Mouse (Mus musculus) kidney, embryonic 15.5 days (tissue): ENCODE measurements at regions not wholly inside any gene's neighbourhood (a gene's known extent, or its start where the extent isn't known, plus 50 kb on each side); places are given as distances from the start of the nearest gene placed in this dataset. TPM values are rescaled to one million over a fixed set of nuclear protein-coding genes. Genes with fewer than 3 reads are reported as not detected.
A peak's percentile ranks its signal among the peaks of the same experiment; 100 is the strongest.

Experiments
- ATAC-seq: fragments of 200-750 bp; cut with Nextera tagmentation; replicated peaks from 2 replicates; pipeline ENCODE4 v1.8.0; 2017; ENCODE audit warnings: moderate TSS enrichment; ENCODE audit not compliant: low FRiP score
- H3K27ac ChIP-seq: fragments of 300-500 bp; sonication (generic); 2 replicates; pipeline ENCODE4 v1.5.1; 2015; ENCODE audit warnings: mild to moderate bottlenecking, inconsistent platforms
- H3K27me3 ChIP-seq: fragments of 300-500 bp; sonication (generic); 2 replicates; pipeline ENCODE4 v1.6.1; 2015; ENCODE audit warnings: inconsistent platforms
- H3K36me3 ChIP-seq: fragments of 300-500 bp; sonication (generic); 2 replicates; pipeline ENCODE4 v1.6.1; 2015; ENCODE audit warnings: inconsistent platforms
- H3K4me1 ChIP-seq: fragments of 300-500 bp; sonication (generic); 2 replicates; pipeline ENCODE4 v1.6.1; 2015; ENCODE audit warnings: inconsistent platforms
- H3K4me2 ChIP-seq: fragments of 300-500 bp; sonication (generic); 2 replicates; pipeline ENCODE4 v1.6.1; 2015; ENCODE audit warnings: moderate library complexity, mild to moderate bottlenecking, inconsistent platforms
- H3K4me3 ChIP-seq: fragments of 300-500 bp; sonication (generic); replicated peaks from 2 replicates; pipeline ENCODE4 v1.5.1; 2015; ENCODE audit warnings: mild to moderate bottlenecking, inconsistent platforms
- H3K9ac ChIP-seq: fragments of 300-500 bp; sonication (generic); 2 replicates; pipeline ENCODE4 v1.6.1; 2015; ENCODE audit warnings: mild to moderate bottlenecking, inconsistent platforms
- H3K9me3 ChIP-seq: fragments of 300-500 bp; sonication (generic); replicated peaks from 2 replicates; pipeline ENCODE4 v1.6.1; 2016; ENCODE audit warnings: inconsistent platforms
- WGBS: fragments of 180-500 bp; shearing (Covaris S2); methylation state at CpG from one replicate; pipeline ENCODE4 v1.1.7; 2015; ENCODE audit warnings: mixed read lengths; 5-methylcytosine and 5-hydroxymethylcytosine counted together
- microRNA-seq: library from miRNA; unstranded; fragments of <30 nt; microRNA quantifications from one replicate; pipeline ENCODE4, GENCODE M21; 2016

DNA sequence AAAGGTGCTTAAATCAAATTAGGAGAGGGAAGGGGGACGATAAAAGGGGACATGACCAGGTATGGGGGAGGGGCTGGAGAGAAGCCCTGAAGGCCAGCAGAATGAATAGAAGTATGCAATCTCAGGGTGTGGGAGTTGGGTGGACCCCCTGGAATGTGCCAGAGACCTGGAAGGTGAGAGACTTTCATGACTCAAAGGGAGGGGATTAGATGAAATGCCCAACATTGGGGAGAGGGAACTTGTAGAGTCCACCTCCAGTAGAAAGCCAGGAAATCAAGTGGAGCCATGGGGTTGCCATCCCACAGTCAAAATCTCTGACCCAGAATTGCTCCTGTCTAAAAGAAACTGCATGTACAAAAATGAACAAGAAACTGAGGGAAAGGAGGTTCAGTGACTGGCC is 666.5 kb downstream of the Cps1 start:
- Histone ChIP-seq H3K4me3 (no peak overlapping the region), H3K4me1 (no peaks in the 10 kb centered on the region), H3K9me3 (no peaks in the 10 kb centered on the region), H3K27ac (no peak overlapping the region), H3K9ac (no peak overlapping the region), H3K36me3 (no peaks in the 10 kb centered on the region), H3K4me2 (no peak overlapping the region), H3K27me3 (no peaks in the 10 kb centered on the region)
- ATAC-seq: no peak
- WGBS: 76% methylated on average over 1 of the region's 1 CpGs

DNA sequence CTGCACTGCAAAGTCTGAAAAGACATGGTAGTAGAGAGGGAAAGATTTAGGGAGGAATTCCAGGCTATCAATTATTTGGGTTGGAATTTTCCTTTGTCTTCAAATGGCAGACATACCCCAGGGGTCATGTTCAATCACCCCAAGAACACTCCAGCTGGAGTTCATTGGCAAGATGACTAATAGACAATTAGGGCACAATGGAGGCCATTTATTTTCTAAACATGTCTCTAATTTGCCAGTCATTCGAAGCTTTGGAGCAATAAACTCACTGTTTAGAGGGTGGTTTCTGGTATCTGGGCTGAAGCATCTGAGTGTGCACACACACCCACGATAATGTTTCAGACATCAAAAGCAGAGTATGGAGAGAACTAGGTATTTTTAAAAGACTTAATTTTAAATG is 672.2 kb downstream of the Cps1 start:
- Histone ChIP-seq H3K27ac (no peak overlapping the region), H3K9me3 (no peaks in the 10 kb centered on the region), H3K36me3 (no peaks in the 10 kb centered on the region), H3K27me3 (no peaks in the 10 kb centered on the region), H3K4me1 (0 out of 2 replicates have a peak, but pooled peaks cover 4% of the 10 kb centered on the region), H3K4me3 (no peak overlapping the region), H3K9ac (no peak overlapping the region), H3K4me2 (no peak overlapping the region)
- WGBS: 10% methylated on average over 2 of the region's 2 CpGs
- ATAC-seq: 0 out of 2 replicates have a peak, but pooled peaks have one; percentile 49

DNA sequence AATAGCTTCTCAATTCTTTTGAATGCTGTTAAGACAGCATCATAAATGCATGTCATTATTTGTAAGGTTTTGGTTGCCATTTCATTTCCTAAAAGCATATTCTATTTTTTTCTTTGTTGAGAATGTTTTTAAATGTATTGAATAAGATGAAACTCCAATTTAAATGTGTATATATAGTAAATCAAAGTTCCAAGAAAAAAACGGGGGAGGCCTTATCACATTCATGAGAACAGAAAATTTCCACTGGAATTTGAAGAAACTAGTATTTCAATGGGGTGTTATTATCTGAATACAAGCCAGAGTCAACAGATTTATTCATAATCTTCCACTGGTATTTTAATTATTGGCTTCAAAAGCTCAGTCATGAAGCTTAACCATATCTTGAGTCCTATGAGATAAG is 672.7 kb downstream of the Cps1 start:
- no peak overlapping the region for H3K27ac ChIP-seq
- H3K36me3 ChIP-seq: no peaks in the 10 kb centered on the region
- no peak overlapping the region for H3K4me2 ChIP-seq
- no peaks in the 10 kb centered on the region for H3K27me3 ChIP-seq
- 0 out of 2 replicates have a peak, but pooled peaks cover 4% of the 10 kb centered on the region for H3K4me1 ChIP-seq
- H3K9ac ChIP-seq: no peak overlapping the region
- 56% methylated on average over 1 of the region's 1 CpGs for WGBS
- ATAC-seq: no peak
- H3K4me3 ChIP-seq: no peak overlapping the region
- no peaks in the 10 kb centered on the region for H3K9me3 ChIP-seq

DNA sequence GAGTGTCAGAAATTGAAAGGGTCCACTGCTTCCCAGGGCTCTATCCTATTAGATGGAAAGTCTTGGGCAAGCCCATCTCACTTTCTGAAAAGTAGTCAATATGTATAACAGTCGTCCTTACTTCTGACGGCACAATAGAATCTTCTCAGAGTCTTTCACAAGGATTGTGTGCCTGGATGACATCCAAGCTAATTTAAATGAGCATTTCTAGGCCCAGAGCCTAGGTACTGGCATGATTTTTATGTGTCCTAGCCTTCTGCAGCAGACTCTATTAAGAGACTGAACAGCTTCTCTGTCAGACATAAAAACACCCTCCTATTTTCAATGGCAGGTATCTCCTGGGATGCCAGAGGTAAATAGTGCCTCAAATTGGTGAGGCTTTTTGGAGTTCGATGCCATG is 680.5 kb downstream of the Cps1 start:
- H3K4me1 ChIP-seq: no peaks in the 10 kb centered on the region
- no peak overlapping the region for H3K9ac ChIP-seq
- H3K4me3 ChIP-seq: no peak overlapping the region
- no peaks in the 10 kb centered on the region for H3K27me3 ChIP-seq
- no peak overlapping the region for H3K4me2 ChIP-seq
- H3K27ac ChIP-seq: no peak overlapping the region
- no peaks in the 10 kb centered on the region for H3K9me3 ChIP-seq
- H3K36me3 ChIP-seq: no peaks in the 10 kb centered on the region
- ATAC-seq: no peak
- 77% methylated on average over 3 of the region's 3 CpGs for WGBS

DNA sequence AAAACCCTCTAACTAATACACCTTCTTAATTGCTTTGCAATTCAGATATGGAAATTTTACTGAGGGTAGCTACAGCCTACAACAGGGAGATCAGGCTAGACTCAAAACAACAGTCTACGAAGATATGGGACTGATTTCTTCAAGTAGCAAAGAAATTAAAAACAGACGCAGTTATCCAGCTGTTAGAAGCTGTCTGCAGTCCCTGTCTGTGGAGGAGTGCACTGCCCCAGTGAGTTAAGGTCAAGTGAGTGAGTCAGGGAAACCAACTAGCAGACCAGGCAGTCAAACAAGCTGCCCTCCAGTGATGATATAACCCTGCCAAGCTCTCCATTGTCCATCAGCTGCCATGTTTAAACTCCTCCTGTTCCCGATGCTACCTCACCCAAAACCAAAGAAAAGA is 697.3 kb downstream of the Cps1 start:
- no peaks in the 10 kb centered on the region for H3K36me3 ChIP-seq
- no peak overlapping the region for H3K4me2 ChIP-seq
- H3K9ac ChIP-seq: no peak overlapping the region
- ATAC-seq: no peak
- H3K9me3 ChIP-seq: no peaks in the 10 kb centered on the region
- H3K4me1 ChIP-seq: no peaks in the 10 kb centered on the region
- no peak overlapping the region for H3K4me3 ChIP-seq
- WGBS: 65% methylated on average over 3 of the region's 3 CpGs
- H3K27me3 ChIP-seq: no peaks in the 10 kb centered on the region
- H3K27ac ChIP-seq: no peak overlapping the region

DNA sequence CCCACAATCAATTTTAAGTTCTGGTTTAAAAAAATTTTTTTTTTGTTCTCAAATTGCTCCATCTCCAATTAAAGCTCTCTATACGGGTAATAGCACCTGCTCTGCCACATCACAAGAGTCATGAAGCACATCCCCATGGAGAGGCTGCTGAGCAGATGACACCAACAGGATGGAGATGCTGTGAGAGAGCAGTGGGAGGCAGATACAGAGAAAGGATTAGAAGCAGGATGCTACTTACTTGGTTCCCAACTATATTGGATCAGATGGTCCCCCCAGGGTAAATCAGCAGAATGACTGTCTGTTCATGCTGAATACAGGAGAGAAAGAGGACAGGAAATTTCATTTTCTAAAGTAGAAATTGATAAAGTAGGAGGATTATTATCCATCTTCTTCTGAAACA is 725.2 kb downstream of the Cps1 start:
- Histone ChIP-seq H3K27me3 (no peaks in the 10 kb centered on the region), H3K4me3 (no peak overlapping the region), H3K9me3 (no peaks in the 10 kb centered on the region), H3K4me2 (no peak overlapping the region), H3K27ac (no peak overlapping the region), H3K36me3 (no peaks in the 10 kb centered on the region), H3K9ac (no peak overlapping the region), H3K4me1 (no peaks in the 10 kb centered on the region)
- no peak for ATAC-seq
- 59% methylated on average over 1 of the region's 1 CpGs for WGBS

DNA sequence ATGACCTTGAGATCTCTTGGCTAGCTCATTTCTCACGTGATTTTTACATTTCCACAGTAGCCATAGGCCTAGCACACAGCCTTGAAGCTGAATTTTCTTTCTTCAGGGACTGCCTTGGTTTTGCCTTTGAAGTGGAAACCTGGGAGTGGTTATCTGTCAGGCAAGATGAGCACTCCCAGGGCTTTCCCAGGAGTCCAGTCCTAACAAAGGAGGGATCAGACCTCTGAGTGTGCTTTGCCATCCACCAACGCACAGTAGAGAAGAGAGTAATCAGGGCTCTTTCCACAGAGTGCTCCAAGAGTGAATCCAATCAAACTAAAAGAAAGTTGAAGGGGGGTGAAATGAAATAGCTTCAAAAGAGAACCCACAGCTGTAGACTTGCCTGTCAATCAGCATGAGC is 770.7 kb downstream of the Cps1 start:
- no peak overlapping the region for H3K4me2 ChIP-seq
- no peaks in the 10 kb centered on the region for H3K4me1 ChIP-seq
- WGBS: 41% methylated on average over 2 of the region's 2 CpGs
- H3K9ac ChIP-seq: no peak overlapping the region
- no peaks in the 10 kb centered on the region for H3K27me3 ChIP-seq
- H3K9me3 ChIP-seq: no peaks in the 10 kb centered on the region
- H3K27ac ChIP-seq: no peak overlapping the region
- no peak for ATAC-seq
- H3K4me3 ChIP-seq: no peak overlapping the region
- no peaks in the 10 kb centered on the region for H3K36me3 ChIP-seq

DNA sequence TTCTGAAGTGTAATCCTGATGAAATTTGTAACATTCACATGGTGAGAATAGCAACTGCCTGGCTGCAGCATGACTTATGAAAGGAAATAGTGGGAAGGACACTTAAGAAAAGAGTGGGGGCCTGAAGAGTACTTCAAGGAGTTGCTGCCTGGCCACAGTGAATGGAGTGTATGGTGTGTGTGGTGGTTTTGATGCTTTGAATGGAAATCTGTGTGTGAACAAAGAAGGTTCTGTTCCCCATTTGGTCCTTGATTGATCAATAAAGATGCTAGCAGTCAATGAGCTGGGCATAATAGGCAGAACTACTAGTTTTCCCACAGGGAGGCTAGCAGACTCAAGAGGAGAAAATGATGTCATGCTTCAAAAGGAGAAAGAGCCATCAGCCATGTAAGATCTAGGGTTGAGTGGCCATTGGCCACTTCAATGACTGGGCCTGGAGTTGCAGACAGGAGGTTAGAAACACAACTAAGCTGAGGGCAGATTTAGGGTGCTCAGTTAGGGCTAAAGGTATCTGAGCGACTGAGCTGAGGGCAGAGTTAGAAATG is 772.0 kb downstream of the Cps1 start:
- Histone ChIP-seq H3K27me3 (no peaks in the 10 kb centered on the region), H3K4me3 (no peak overlapping the region), H3K27ac (no peak overlapping the region), H3K4me1 (no peaks in the 10 kb centered on the region), H3K9ac (no peak overlapping the region), H3K9me3 (no peaks in the 10 kb centered on the region), H3K4me2 (no peak overlapping the region), H3K36me3 (no peaks in the 10 kb centered on the region)
- no peak for ATAC-seq
- 96% methylated on average over 1 of the region's 1 CpGs for WGBS

DNA sequence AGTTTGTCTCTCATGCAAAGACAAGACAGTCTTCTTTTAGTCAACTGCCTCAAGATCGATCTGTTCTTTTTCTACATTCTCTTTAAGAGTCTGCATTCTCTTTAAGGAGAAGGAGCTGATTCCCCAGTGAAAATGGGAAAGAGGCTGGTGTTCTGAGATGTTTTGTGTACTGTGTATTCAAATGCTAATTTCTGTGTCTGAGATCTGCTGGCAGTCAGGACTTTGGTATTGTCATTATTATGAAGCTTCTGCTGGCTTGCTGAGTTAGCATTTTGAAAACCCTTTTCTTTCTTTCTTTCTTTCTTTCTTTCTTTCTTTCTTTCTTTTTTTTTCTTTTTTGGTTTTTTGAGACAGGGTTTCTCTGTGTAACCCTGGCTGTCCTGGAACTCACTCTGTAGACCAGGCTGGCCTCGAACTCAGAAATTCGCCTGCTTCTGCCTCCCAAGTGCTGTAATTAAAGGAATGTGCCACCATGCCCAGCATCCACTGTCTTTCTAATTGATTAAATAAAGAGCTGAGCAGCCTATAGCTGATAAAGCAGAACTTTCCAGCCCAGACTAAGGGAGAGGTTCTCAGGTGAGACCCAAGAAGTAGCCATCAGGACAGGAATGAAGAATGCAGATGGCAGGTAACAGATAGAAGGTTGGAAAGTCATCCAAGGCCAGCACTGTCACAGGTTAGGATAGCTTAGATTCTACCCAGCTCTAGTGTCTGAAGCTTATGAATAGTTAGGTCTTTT is 813.1 kb downstream of the Cps1 start:
- Histone ChIP-seq H3K4me2 (no peak overlapping the region), H3K36me3 (no peaks in the 10 kb centered on the region), H3K4me1 (no peaks in the 10 kb centered on the region), H3K9me3 (no peaks in the 10 kb centered on the region), H3K4me3 (no peak overlapping the region), H3K27ac (no peak overlapping the region), H3K27me3 (no peaks in the 10 kb centered on the region), H3K9ac (no peak overlapping the region)
- no peak for ATAC-seq
- 80% methylated on average over 3 of the region's 3 CpGs for WGBS

DNA sequence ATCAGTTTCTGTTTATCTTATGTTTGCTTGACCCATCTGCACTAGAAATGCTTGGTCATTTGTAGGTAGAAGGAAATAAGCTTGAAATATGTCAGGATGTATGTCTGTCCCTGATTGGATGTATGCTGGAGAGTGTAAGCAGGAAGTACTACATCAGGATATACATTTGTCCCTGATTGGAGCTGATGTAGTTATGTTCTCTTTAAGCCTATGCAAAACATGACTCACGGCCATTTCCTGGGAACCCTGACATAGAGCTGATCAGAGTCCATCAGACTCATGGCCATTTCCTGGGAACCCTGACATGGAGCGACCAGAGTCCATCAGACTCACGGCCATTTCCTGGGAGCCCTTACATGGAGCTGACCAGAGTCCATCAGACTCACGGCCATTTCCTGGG is 858.6 kb downstream of the Cps1 start:
- no peak for ATAC-seq
- Histone ChIP-seq H3K9ac (no peak overlapping the region), H3K4me3 (no peak overlapping the region), H3K9me3 (no peaks in the 10 kb centered on the region), H3K27me3 (no peaks in the 10 kb centered on the region), H3K4me1 (no peaks in the 10 kb centered on the region), H3K27ac (no peak overlapping the region), H3K36me3 (no peaks in the 10 kb centered on the region), H3K4me2 (no peak overlapping the region)
- 90% methylated on average over 4 of the region's 4 CpGs for WGBS

Small RNA genes in the stretch of these regions (microRNA-seq; reads per million reads assigned to microRNA genes)
- gene Gm23189: not detected
